ENCODE assay signal across 20 mouse cellular contexts in the genomic region with DNA sequence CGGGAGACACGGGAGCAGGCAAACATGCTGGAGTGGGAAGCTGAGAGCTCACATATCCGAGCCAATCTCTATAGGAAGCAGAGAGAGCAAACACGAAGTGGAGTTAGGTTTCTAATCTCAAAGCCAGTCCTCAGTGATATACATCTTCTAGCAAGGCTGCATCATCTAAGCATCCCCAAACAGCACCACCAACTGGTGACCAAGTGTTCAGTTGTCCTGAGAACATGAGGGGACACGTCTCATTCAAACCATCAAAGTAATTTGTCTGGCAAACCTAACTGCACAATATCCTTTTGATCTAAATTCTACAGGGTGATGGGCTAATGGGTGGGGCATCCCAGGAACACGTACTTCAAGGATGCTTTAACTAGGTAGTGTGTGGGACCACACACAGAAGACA.
DNase-seq lines count a peak whose midpoint lies in the region; ATAC-seq and TF ChIP-seq lines count a peak whose summit lies in the region.
"Had no signal": no experiment of that assay in that cellular context is flagged by ENCODE, and none has a peak within 500 bp of the region (broad histone marks: within the 10 kb centered on the region; RNA-seq: fewer than 3 reads in every experiment).

No protein-coding gene starts in this region.

- no peak for DNase-seq in forebrain, postnatal 0 days
- DNase-seq in layer of hippocampus, adult 2 months (ENCODE audit: low spot score in 2 of 2) = no peak
- DNase-seq in layer of hippocampus, postnatal 25 days (ENCODE audit: extremely low spot score in 1 of 2, low spot score in 1 of 2) = no peak
- no peak for DNase-seq in midbrain, postnatal 0 days (ENCODE audit: low spot score)
- no peak for DNase-seq in stomach, postnatal 0 days (ENCODE audit: low spot score)
- DNase-seq in testis, postnatal 10 days (ENCODE audit: low spot score) = no peak
- DNase-seq: adrenal gland, postnatal 10 days; cerebellum, adult 2 months; cerebellum, postnatal 10 days; gastrocnemius, adult 2 months; gastrocnemius, postnatal 25 days; heart, adult 11 months; heart, postnatal 36 days had no signal

- H3K9ac ChIP-seq in forebrain, postnatal 0 days = no peak overlapping the region
- H3K9ac ChIP-seq in forebrain, embryonic 13.5 days = no peak overlapping the region
- H3K9ac ChIP-seq in midbrain, postnatal 0 days (replicated peaks; ENCODE audit: low read length, poor library complexity, severe bottlenecking) = no peak overlapping the region
- no peak overlapping the region for H3K9ac ChIP-seq in midbrain, embryonic 16.5 days (ENCODE audit: low read depth, low read length)
- H3K9ac ChIP-seq in stomach, postnatal 0 days (ENCODE audit: low read length) = no peak overlapping the region
- H3K9ac ChIP-seq: embryonic facial prominence, embryonic 13.5 days; forebrain, embryonic 12.5 days; heart, embryonic 13.5 days; hindbrain, embryonic 12.5 days had no signal

- no peak for ATAC-seq in forebrain, postnatal 0 days
- no peak for ATAC-seq in forebrain, embryonic 13.5 days
- ATAC-seq in midbrain, postnatal 0 days (ENCODE audit: low FRiP score) = no peak
- ATAC-seq in midbrain, embryonic 16.5 days = no peak
- ATAC-seq in stomach, postnatal 0 days (ENCODE audit: low FRiP score, low TSS enrichment) = no peak
- ATAC-seq: hindbrain, embryonic 16.5 days had no signal

- peak; percentile 55 for TF ChIP-seq CTCF in forebrain, postnatal 0 days (IDR thresholded peaks at IDR 0.05; ENCODE audit: low read depth)
- TF ChIP-seq CTCF in layer of hippocampus, adult 2 months (conservative IDR thresholded peaks at IDR 0.05) = peak; percentile 57
- peak; percentile 54 for TF ChIP-seq CTCF in midbrain, postnatal 0 days (IDR thresholded peaks at IDR 0.05)
- TF ChIP-seq CTCF in stomach, postnatal 0 days (IDR thresholded peaks at IDR 0.05; ENCODE audit: low read depth) = peak; percentile 45

- H3K4me1 ChIP-seq in forebrain, postnatal 0 days (ENCODE audit: insufficient read depth) = peaks cover 36% of the 10 kb centered on the region
- H3K4me1 ChIP-seq in forebrain, embryonic 13.5 days = peaks cover 57% of the 10 kb centered on the region
- H3K4me1 ChIP-seq in midbrain, postnatal 0 days (ENCODE audit: insufficient read depth, low read length) = peaks cover 16% of the 10 kb centered on the region
- peaks cover 32% of the 10 kb centered on the region for H3K4me1 ChIP-seq in midbrain, embryonic 16.5 days (ENCODE audit: control insufficient read depth, insufficient read depth, low read length)
- H3K4me1 ChIP-seq in stomach, postnatal 0 days (replicated peaks; ENCODE audit: control insufficient read depth, insufficient read depth) = no peaks in the 10 kb centered on the region
- H3K4me1 ChIP-seq: heart, embryonic 13.5 days had no signal

- 51% methylated on average over 6 of the region's 6 CpGs for WGBS in forebrain, postnatal 0 days
- WGBS in forebrain, embryonic 13.5 days = 71% methylated on average over 6 of the region's 6 CpGs
- WGBS in midbrain, postnatal 0 days = 59% methylated on average over 6 of the region's 6 CpGs
- 66% methylated on average over 6 of the region's 6 CpGs for WGBS in midbrain, embryonic 16.5 days
- WGBS in stomach, postnatal 0 days = 25% methylated on average over 6 of the region's 6 CpGs

- H3K27ac ChIP-seq in forebrain, postnatal 0 days (ENCODE audit: low read depth, low read length) = no peak overlapping the region
- H3K27ac ChIP-seq in forebrain, embryonic 13.5 days = no peak overlapping the region
- no peak overlapping the region for H3K27ac ChIP-seq in layer of hippocampus, adult 2 months
- H3K27ac ChIP-seq in midbrain, postnatal 0 days (ENCODE audit: low read depth, low read length) = no peak overlapping the region
- no peak overlapping the region for H3K27ac ChIP-seq in midbrain, embryonic 16.5 days (ENCODE audit: low read length)
- no peak overlapping the region for H3K27ac ChIP-seq in stomach, postnatal 0 days (replicated peaks)
- H3K27ac ChIP-seq: embryonic facial prominence, embryonic 13.5 days; forebrain, embryonic 12.5 days; gastrocnemius, adult 2 months; heart, embryonic 13.5 days; hindbrain, embryonic 12.5 days had no signal

- H3K27me3 ChIP-seq in forebrain, postnatal 0 days (ENCODE audit: insufficient read depth, low read length) = no peaks in the 10 kb centered on the region
- H3K27me3 ChIP-seq in forebrain, embryonic 13.5 days = peaks cover 95% of the 10 kb centered on the region
- no peaks in the 10 kb centered on the region; the same call in 1 of the 2 replicates for H3K27me3 ChIP-seq in midbrain, postnatal 0 days (ENCODE audit: insufficient read depth, low read length)
- H3K27me3 ChIP-seq in midbrain, embryonic 16.5 days (ENCODE audit: control insufficient read depth, insufficient read depth, low read depth, low read length) = no peaks in the 10 kb centered on the region
- no peaks in the 10 kb centered on the region for H3K27me3 ChIP-seq in stomach, postnatal 0 days (ENCODE audit: control insufficient read depth, insufficient read depth, low read length)
- H3K27me3 ChIP-seq: heart, embryonic 13.5 days had no signal

- no peak overlapping the region for H3K4me3 ChIP-seq in forebrain, postnatal 0 days (ENCODE audit: low read depth, low read length)
- no peak overlapping the region for H3K4me3 ChIP-seq in forebrain, embryonic 13.5 days
- H3K4me3 ChIP-seq in layer of hippocampus, adult 2 months = no peak overlapping the region
- no peak overlapping the region for H3K4me3 ChIP-seq in midbrain, postnatal 0 days (ENCODE audit: low read depth, low read length)
- no peak overlapping the region for H3K4me3 ChIP-seq in midbrain, embryonic 16.5 days (ENCODE audit: low read depth, low read length)
- H3K4me3 ChIP-seq in stomach, postnatal 0 days (ENCODE audit: low read depth, low read length) = no peak overlapping the region
- H3K4me3 ChIP-seq: embryonic facial prominence, embryonic 13.5 days; forebrain, embryonic 12.5 days; gastrocnemius, adult 2 months; heart, embryonic 13.5 days; hindbrain, embryonic 12.5 days had no signal

- no peaks in the 10 kb centered on the region for H3K9me3 ChIP-seq in forebrain, postnatal 0 days (ENCODE audit: low read length)
- H3K9me3 ChIP-seq in forebrain, embryonic 13.5 days (replicated peaks) = no peaks in the 10 kb centered on the region
- H3K9me3 ChIP-seq in midbrain, postnatal 0 days (ENCODE audit: low read length) = no peaks in the 10 kb centered on the region
- H3K9me3 ChIP-seq in midbrain, embryonic 16.5 days (replicated peaks; ENCODE audit: control insufficient read depth, low read length, poor library complexity, severe bottlenecking) = no peaks in the 10 kb centered on the region
- H3K9me3 ChIP-seq in stomach, postnatal 0 days (ENCODE audit: control insufficient read depth, low read length) = no peaks in the 10 kb centered on the region
- H3K9me3 ChIP-seq: embryonic facial prominence, embryonic 13.5 days; forebrain, embryonic 12.5 days; heart, embryonic 13.5 days; hindbrain, embryonic 12.5 days had no signal

- TF ChIP-seq EP300 in stomach, postnatal 0 days (optimal IDR thresholded peaks at IDR 0.05) = no peak

- no peaks in the 10 kb centered on the region for H3K36me3 ChIP-seq in forebrain, postnatal 0 days (ENCODE audit: insufficient read depth)
- H3K36me3 ChIP-seq in forebrain, embryonic 13.5 days (ENCODE audit: poor library complexity, severe bottlenecking) = no peaks in the 10 kb centered on the region
- no peaks in the 10 kb centered on the region for H3K36me3 ChIP-seq in midbrain, postnatal 0 days (ENCODE audit: insufficient read depth, low read length)
- H3K36me3 ChIP-seq in midbrain, embryonic 16.5 days (ENCODE audit: control insufficient read depth, insufficient read depth, low read length) = no peaks in the 10 kb centered on the region
- no peaks in the 10 kb centered on the region for H3K36me3 ChIP-seq in stomach, postnatal 0 days (ENCODE audit: control insufficient read depth, insufficient read depth, low read length)
- H3K36me3 ChIP-seq: embryonic facial prominence, embryonic 13.5 days; forebrain, embryonic 12.5 days; heart, embryonic 13.5 days; hindbrain, embryonic 12.5 days had no signal

- no peak overlapping the region for H3K4me2 ChIP-seq in forebrain, postnatal 0 days (ENCODE audit: low read depth)
- no peak overlapping the region for H3K4me2 ChIP-seq in forebrain, embryonic 13.5 days
- H3K4me2 ChIP-seq in midbrain, postnatal 0 days (ENCODE audit: low read depth, low read length, poor library complexity, severe bottlenecking) = no peak overlapping the region
- H3K4me2 ChIP-seq in midbrain, embryonic 16.5 days (ENCODE audit: low read length) = no peak overlapping the region
- H3K4me2 ChIP-seq in stomach, postnatal 0 days (replicated peaks; ENCODE audit: low read depth) = no peak overlapping the region
- H3K4me2 ChIP-seq: embryonic facial prominence, embryonic 13.5 days; forebrain, embryonic 12.5 days; heart, embryonic 13.5 days; hindbrain, embryonic 12.5 days had no signal
